Mouse (Mus musculus) ZHBTc4 (cell line): Measurements from ENCODE around the gene Tmem201.
A peak's percentile ranks its signal among the peaks of the same experiment; 100 is the strongest.

Experiments used
- DNase-seq: peaks from one replicate; pipeline ENCODE4 v3.0.0-alpha.2; 2011; ENCODE audit warnings: low read depth, low spot score

Gene Tmem201

DNA sequence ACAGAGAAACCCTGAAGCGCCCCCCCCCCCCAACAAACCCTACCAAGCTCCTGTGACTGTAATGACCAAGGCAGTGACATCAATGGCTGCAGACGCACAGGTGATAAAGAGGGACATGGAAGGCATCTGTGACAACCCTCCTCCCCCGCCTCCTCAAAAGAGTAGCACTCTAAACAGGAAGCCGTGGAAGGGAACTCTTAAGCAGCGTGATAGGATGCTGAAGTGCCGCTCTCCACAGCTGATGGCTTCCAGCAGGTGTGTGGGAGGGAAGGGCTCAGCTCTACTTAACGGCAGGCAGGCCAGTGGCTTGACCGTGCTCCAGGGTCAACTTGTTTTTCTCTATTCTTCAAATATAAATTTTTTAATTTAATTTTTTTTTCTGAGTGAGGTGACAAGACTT lies 16.7 kb downstream of the Tmem201 start:
- DNase-seq = no peak

DNA sequence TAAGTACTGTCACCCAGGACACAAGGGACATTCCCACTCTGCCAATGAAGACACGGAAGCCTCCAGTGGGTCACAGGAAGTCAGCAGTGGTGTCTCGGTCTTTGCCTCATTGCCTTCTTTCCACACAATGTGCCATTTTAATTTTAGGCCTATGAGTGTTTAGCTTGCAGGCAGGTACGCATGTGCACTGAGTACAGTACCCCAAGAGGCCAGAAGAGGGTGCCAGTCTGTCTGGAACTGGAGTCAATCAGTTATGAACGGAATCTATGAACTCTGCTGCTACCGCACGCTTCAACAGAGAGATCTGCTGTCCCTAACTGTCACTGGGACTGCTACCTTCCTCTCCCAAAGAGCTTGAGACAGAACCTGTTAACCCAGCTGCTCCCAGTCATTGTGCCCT lies 18.2 kb downstream of the Tmem201 start:
- peak; percentile 90 for DNase-seq

DNA sequence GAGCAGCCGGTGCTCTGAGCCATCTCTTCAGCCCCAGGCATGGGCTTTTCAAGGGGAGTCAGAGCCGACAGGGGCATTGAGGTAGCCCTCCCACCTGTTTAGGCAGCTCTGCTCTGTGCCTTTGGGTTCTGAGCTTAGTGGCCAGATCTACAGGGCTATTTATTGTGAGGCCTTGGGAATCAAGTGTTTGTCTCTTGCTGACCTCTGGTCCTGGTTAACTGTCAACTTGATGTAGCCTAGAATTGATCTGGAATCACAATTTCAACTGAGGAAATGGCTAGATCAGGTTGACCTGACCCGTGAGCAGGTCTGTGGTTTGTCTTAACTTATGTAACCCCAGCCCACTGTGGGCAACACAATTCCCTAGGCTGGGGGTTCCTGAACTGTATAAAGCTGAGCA lies 23.3 kb downstream of the Tmem201 start:
- DNase-seq = no peak

DNA sequence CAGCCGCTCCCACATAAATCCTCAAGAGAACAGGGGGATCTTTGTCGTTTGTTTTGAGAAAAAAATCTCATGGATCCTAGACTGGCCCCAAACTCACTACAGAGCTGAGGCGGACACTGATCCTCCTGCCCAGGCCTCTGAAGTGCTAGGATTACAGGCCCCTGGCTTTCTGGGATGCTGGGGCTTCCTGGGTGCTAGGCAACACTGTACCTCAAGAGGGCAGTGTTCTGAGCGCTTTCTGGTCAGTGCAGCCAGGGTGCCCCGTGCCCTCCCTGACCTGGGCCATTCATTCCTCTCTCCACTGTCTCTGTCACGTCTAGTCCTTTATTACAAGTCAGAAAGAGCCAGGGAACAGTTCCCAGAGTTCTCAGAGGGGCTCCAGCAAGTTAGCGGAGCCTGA lies 25.9 kb downstream of the Tmem201 start:
- DNase-seq = no peak

DNA sequence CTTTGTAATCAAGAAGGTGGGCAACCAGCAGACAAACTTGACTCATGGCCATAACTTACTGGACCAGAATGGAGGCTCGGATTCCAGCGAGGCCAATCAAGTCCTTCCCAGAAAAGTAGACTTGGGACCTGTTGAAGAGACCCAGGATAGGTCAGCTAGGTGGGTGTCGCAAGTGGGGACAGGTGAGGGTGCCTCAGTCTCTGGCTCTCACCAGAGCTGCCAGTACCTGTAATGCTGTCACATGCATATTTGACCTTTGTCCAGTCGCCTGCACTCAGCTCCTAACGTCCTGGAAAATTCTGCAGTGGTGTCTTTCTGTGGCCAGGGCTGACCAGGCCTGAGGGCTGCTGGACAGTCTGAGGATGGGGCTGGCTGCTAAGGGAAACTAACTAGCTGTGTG lies 26.4 kb downstream of the Tmem201 start:
- DNase-seq = no peak

DNA sequence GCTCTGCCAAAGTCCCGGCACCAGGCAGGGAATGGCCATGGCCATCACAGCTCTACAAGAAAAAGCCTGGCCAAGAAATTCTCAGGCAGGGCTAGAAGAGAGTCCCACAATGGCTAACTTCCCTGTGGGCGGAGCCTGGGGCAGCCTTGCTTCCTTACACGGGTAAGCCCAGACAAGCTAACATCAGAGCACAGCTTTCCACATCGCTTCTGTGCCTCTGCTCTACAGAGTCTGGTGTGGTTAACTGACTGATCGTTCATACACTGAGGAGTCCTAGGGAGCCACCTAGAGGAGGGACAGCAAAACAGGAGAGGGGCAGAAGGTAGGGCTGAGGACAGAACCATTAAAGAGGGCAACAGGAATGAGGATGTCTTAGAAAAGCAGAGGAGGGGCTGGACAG lies 27.3 kb downstream of the Tmem201 start:
- DNase-seq = peak; percentile 96

DNA sequence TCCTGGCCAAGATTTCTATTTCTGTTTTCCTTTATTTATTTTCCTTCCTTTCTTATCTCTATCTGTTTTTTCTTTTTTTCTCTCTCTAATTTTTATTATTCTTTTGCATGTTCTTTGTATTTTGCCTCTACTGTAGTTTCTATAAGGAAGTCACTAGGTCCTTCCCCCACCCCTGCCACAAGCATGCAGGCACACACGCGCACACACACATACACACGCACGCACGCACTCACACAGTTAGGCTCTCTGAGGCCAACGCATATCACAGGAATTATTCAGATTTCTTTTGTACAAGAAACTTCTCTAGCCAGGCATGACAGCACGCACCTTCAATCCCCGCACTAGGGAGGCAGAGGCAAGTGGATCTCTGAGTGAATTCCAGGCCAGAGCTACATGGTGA lies 31.9 kb downstream of the Tmem201 start:
- no peak for DNase-seq

DNA sequence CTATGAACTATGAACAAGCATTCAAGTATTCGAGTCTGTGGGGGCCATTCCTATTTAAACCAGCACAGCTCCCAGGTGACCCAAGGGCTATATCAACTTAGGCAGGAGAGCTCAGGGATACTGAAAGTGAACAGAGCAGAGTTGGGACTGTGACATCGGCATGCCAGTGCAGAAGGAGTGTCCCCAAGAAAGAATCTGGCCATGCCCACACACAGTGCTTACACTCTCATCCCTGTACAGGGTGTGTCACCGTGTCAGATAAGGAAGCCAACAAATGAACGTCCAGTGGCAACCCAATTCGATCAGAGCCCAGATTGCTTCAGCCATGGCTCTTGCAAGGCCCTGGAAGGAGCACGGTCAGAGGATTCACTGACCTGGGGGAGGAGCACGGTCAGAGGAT lies 32.5 kb downstream of the Tmem201 start:
- DNase-seq = no peak

DNA sequence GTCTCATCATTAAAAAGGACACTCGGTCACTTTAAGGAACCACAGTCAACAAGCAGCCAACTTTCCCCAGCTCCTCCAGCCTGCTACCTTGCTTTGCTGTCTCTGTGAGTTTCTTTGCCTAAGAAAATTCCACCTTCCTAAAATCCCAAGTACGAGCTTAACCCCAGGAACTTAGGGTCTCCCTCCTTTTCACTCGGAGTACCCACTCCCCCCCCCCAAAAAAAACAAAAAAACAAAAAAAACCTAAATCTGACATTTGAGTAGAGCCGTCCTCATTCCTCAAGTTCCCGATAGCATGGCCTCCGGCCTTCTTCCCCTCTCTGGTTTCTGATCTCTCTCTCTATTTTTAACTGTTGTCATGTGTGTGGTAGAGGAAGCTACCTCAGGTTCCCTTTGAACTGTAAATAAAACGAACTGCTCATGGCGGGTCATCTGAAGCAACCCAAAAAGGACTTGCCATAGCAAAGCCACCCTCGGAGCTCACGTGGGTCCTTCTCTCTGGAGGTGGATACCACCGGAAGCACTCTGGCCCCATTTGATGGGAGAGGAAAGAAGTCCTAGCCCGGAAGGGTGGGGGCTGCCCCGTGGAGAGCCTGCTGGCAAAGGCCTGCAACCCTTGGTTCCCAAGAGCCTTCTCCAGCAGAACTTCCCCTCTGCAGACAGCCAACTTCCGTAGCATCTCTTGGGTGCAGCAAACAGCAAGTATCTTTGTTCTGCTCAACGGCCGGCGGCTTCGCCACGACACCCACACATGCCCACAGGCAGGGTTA lies 35.4 kb downstream of the Tmem201 start, which contains the start of gene Pik3cd:
TSS of gene Pik3cd (minus strand) at position 362 of the 770 bp plus-strand sequence.
- no peak for DNase-seq

DNA sequence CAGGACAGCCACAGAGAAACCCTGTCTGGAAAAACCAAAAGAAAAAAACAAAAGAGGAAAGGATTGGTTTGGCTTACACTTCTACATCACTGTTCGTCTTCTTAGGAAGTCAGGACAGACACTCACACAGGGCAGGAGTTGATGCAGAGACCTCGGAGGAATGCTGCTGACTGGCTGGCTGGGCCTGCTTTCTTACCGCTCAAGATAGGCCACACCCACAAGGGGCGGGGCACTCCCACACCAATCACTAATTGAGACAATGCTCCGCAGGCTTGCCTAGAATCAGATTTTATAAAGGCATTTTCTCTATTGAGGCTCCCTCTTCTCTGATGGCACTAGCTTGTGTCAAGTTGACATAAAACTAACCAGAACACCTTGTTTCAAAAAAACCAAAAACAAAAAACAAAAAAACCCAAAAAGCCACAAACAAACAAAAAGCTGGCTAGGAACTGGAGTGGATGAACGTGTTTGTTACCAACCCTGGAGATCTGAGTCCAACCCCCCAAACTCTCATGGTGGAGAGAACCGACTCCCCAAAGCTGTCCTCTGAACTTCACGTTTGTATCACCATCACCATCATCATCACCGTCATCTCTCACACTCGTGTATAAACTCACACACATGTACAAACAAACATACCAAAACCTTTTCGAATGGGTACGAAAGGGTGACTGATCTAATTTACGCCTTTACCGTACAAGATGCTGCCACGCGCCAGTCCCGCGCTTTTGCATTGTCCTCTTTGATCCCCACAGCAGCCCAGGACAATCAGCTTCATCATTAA lies 36.2 kb downstream of the Tmem201 start:
- DNase-seq = no peak

DNA sequence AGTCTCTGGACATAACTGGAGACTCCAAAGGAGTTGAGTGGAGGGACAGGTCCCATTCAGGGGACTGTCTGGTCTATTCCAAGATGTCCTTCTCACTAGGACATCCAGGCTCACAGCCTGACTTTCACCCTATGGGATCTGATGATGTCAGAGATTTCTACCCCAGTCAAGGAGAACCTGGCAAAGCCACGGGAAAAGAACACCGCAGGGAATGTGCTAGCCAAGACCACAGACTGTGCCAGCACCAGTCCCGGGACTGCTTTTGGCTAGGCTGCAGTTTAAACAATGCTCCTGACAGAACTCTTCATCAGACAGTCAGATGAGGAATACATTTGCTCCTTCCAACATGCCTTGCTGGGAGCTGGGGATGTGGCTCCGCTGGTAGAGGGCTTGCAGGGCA lies 37.9 kb downstream of the Tmem201 start:
- DNase-seq = no peak

DNA sequence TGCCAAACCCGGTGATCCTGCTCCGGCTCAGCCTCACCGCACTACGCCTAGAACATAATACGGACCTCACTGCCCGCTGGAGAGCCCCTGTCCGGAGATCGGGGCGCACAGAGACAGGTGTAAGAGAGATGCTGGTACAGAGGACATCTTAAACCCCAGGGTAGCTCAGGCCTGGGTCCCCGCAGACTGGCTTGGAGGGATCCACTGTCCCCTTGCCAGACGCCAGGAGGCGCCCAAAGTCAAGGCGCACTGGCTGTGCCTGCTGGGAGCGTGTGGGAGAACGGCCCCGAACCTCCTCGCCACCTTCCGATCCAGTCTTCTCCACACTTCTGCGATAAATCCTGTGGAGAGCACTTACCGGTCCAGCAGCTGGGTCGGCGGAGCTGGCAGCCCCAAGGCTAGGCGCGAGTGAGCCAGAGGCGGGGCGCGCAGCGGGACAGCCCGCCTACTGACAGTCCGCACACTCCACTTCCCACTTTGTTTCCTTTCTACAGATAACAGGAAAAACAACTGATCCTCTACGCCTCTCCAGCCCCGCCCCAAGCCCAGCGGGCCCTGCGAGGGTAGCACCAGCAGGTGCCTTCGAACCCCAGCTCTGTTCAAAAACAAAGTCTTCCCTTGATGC lies 39.5 kb downstream of the Tmem201 start:
- peak; percentile 83 for DNase-seq

DNA sequence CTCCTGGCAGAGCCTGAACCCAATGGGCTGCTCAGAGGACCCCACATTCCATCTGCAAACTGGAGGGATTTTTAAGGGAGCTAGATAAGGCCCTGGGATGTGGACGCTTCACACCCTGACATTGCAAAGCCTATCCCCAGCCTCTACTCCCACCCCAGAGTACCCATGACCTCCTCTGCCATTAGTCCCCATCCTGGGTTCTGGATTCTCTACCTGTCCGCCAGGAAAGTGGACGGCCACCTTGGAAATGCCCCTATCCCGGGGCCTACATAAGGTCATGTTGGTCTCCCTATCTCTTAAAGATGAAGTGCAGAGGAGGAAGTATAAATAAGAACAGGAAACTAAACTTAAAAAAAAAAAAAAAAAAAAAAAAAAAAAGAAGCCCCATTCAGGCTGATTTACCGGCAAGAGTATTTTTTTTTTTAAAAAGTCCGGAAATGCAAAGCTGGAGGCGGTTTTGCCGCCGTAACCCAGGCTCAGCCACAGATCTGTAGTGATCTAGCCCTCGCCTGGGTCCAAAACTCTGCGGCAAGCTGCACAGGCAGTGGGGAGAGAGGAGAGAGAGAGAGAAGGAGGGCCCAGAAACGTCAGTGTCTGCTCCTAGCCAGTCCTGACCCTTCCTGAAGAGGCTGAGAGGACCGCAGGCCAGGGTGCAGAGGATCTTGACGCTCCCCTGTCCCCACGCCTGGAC lies 40.2 kb downstream of the Tmem201 start:
- no peak for DNase-seq

DNA sequence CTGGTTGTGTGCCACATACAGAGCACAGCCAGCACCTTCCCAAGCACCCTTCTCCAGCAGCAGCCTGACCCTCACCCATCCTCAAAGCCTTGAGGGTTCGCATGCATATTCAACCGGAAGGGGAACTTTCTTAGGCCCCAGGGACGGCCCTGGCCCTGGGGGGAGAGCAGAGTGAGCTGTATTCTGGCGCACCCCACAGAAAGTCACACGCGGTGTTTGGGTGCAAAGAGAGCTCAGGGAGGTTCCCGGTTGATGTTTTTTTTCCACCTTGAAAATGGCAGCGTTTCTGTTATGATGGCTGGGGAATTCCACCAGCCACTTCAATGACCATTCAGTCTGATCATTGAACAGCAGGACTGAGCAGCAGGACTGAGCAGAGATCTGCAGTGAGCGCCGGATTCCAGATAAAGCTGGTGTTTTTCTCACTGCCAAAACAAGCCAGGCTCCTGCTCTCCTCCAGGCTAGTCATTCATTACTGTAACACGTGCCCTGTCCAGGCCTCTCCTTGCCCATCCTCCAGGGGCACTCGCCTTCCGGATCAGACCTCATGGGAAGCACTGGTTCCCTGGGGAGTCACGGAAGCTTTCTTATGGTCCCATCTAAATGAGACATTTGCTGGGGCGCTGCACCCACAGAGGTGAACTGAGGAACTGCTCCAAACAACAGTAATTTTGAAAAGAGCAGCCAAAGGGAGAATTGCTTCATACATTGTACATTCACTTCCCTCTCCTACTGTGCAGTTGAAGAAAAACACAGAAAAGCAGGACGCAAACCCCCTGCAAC lies 41.5 kb downstream of the Tmem201 start:
- peak; percentile 45 for DNase-seq

DNA sequence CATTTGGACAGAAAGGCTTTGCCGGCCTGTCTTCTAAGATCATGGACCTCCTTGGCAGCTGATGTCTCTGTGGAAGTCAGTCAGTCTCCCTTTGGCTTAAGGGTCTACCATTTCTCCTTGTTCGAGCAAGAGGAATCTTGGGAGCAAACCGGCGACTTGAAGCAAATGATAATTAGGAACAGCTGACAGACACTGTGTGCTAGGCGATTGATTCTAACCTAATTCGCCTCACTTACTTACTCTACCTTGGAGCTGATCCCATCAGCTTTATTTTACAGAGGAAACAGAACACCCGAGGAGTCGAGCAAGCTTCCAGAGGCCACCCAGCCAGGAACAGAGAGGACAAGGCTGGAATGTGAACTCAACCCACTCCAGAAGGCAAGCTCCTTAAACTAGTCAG lies 46.5 kb downstream of the Tmem201 start:
- no peak for DNase-seq

DNA sequence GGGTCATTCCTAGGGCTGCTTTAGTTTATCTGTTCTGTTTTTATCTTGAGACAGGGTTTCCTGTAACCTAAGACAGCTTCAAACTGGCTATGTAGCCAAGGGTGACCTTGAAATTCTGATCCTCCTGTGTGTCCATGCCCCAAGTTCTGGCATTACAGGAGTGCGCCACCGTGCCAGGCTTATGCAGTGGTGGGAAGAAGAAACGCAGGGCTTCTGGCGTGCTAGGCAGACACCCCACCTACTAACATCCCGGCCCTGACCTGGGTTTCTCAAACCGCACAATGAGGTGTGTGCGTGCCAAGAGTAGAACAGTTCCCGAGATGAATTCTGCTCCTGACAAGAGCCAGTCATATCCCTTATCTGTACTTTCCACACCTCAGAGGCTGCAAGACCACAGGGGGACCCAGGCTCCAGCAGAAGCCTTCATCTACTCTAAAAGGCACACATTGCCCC lies 47.0 kb downstream of the Tmem201 start:
- DNase-seq = no peak

DNA sequence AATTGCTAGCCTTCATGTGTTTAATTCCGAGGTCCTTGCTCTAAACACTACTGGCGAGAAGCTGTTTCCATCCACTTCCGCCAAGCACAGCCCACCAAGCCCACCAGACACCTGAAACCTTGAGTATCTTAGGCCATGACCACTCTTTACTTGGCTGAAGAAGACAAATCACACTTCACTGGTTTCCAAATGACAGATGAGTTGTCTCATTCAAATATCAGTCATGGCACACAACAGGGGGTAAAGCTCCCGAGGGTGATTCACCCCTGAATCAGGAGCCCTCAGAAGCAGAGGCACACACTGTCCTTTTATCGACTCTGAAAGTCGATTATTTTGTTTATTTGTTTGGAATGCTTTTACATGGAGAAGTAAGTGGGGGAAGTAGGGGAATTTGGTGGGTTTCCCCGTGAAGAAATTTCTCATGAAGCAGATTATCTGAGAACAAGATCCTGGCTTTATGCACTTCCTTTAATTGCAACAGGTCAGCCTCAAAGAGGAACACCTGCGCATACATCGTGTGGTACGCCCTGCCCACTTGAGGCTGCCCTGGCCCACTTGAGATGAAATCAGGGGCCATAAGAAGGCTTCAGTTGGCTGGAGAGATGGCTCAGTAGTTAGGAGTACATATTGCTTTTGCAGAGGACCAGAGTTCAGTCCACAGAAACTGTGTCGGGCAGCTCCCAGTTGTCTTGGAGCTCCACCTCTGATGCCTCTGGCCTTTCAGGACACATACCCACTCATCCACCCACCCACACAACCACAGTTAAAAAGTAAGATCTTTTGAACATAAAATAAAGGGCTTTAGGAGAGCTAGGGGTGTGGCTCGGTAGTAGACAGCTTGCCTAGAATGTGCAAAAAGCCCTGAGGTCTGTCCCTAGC lies 47.8 kb downstream of the Tmem201 start:
- no peak for DNase-seq

DNA sequence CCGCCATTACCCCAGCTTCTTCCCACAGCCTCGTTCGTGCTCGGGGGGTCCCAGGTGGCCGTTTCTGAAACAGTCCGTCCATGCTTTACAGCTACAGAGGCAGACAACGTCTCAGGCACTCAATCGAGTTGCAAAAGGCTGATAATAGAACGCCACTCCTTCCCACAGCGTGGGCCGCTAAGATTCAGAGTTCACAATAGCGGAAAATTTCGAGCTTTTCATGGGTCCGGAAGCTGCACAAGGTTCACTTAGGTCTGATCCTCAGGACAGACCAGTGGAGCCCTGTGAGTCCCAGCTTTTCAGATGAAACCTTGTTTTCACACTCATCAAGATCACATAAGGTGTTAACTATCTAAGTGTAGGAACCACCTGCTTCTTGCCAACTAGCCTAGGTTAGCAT lies 49.0 kb downstream of the Tmem201 start:
- peak; percentile 44 for DNase-seq

DNA sequence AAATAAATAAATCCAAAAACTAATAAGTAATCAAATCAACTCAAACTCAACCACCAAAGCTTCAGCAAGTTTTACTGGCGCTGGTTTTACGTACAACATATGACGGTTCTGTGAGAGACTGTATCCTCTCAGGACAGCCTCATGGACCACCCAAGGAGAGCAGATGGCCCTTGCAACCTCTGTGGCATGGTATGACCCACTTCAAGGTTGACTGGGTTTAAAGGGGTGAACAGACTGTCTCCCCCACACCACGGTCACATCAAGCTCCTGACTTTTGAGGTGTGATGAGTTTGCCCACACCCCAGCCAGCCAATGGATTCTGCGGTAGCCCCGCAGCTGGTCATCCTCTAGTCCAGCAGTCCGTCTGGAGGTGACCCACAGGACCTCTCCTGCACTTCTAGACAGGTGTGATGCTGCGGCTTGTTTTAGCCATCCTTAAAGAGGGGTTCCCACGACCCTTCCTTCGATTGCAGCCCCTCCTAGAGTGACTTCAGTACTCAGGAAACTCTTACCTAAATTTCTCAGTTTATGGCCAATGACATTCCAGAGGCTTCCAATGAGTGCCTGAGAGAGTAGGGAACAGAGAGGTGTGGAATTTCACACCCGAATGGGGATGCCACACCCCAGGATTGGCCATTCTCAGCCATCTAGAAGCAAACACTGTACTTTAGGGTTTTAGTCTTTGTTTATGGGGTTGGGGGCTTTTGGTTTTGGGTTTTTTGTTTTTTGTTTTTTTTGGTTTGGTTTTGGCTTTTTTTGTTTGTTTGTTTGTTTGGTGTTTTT lies 52.8 kb downstream of the Tmem201 start:
- DNase-seq = peak; percentile 54
